8 mouse cellular contexts compared by ENCODE assay signal in genomic region chr17:53678716-53679115, GRCm38 (mm10). TPM values are rescaled to one million over a fixed set of nuclear protein-coding genes. Genes with fewer than 3 reads are reported as not detected.
DNase-seq lines count a peak whose midpoint lies in the region; ATAC-seq and TF ChIP-seq lines count a peak whose summit lies in the region.

No protein-coding gene starts in this region.

- peak; percentile 91 for ATAC-seq in megakaryocyte-erythroid progenitor cell, adult 5-6 weeks (replicated peaks; ENCODE audit: low FRiP score, low TSS enrichment, poor library complexity, severe bottlenecking)
- ATAC-seq in megakaryocyte, adult 5-6 weeks (ENCODE audit: poor library complexity, severe bottlenecking), result no peak

- peak; percentile 55 for TF ChIP-seq CTCF in gastrocnemius, adult 2 months (IDR thresholded peaks at IDR 0.05)

- intact Hi-C loops in gastrocnemius, adult 2 months (cut with DNase I), result loop anchor here (5.0 kb wide), 1 partner anchor 154 kb away; no protein-coding TSS in a partner anchor

- no peak overlapping the region for H3K27ac ChIP-seq in gastrocnemius, adult 2 months

- DNase-seq in gastrocnemius, adult 2 months, result no peak
- no peak for DNase-seq in gastrocnemius, postnatal 25 days
- DNase-seq in adipocyte (ENCODE audit: low spot score), result peak; percentile 45
- peak; percentile 25 to 29 for DNase-seq in frontal cortex, postnatal 10 days (ENCODE audit: low spot score in 2 of 2)
- peak; percentile 60 for DNase-seq in layer of hippocampus, adult 9-10 months (ENCODE audit: low spot score)
- DNase-seq in spleen, adult 18-20 months, result no peak

- H3K4me3 ChIP-seq in gastrocnemius, adult 2 months, result no peak overlapping the region

RNA-seq across cellular contexts. Expression of gene Sgo1, which starts 10.4 kb away (rescaled TPM):
- total RNA-seq in gastrocnemius, adult 2 months (2021), result not detected
- total RNA-seq in gastrocnemius, postnatal 25 days (2021), result under 1 TPM in 1 of 2 experiments, not detected in 1; 0.13 TPM
- 26.3 and 27.9 TPM in 2 replicates for total RNA-seq in megakaryocyte-erythroid progenitor cell, adult 5-6 weeks (2014; fragmentation: Nextera tagmentation)
- total RNA-seq in megakaryocyte-erythroid progenitor cell, adult 5-6 weeks (2017), result 44.7 and 58.5 TPM in 2 replicates
- total RNA-seq in megakaryocyte, adult 5-6 weeks (2015), result 28.5 and 36.5 TPM in 2 replicates
- total RNA-seq in megakaryocyte, adult 5-6 weeks (2017), result 68.3 and 70.9 TPM in 2 replicates

Comparison
In these comparisons a context has a peak if more than half of its experiments do, and no peak if none do; other contexts are left out.
1. DNase-seq: peak in adipocyte (single experiment), frontal cortex, postnatal 10 days (2 of 2) and layer of hippocampus, adult 9-10 months (single experiment); none in gastrocnemius, adult 2 months (single experiment), gastrocnemius, postnatal 25 days (single experiment) and spleen, adult 18-20 months (0 of 2).
2. RNA of gene Sgo1, which starts 10.4 kb away (total RNA-seq): 28.5 to 70.9 TPM in megakaryocyte, adult 5-6 weeks and 26.3 to 58.5 TPM in megakaryocyte-erythroid progenitor cell, adult 5-6 weeks; 0.13 TPM in gastrocnemius, postnatal 25 days and not detected in gastrocnemius, adult 2 months; every median in the first group is over 10 times any median in the second.